In the genomic region with DNA sequence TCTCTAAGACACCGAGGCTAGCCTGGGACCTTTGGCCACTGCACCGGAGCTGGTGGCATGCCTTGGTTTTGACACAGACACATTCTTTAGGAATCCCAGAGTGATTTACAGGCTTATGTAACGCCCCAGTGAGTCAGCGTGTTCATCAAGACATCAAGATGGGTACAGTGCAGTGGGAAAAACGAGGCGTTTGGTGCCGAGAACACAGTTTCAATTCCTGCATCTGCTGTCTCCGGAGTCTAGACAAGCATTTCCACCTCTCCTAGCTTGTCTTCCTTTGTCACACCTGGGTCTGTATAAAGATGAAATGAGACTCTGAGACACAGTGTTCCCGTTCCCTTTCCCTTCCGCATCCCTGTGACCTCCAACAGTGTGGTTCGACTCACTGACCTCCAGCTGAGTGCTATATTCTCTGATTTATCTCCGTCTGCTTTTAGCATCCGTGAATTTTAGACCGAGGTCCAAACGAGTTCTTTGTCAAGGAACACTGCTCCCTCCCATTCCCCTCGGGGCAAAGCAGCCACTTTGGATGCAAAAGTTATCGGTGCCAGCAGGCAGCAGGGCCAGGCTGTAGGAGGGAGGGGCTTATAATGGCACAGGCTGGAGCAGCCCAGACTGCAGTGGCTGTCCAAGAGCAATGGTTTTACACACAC, we compare ENCODE assay signal across 8 mouse cellular contexts. TPM values are rescaled to one million over a fixed set of nuclear protein-coding genes. Genes with fewer than 3 reads are reported as not detected.
A peak's percentile ranks its signal among the peaks of the same experiment; 100 is the strongest.
DNase-seq lines count a peak whose midpoint lies in the region; ATAC-seq lines count a peak whose summit lies in the region.

No protein-coding gene starts in this region.

- peak overlapping the region; percentile 47 for H3K4me2 ChIP-seq in heart, embryonic 11.5 days
- peak overlapping the region; percentile 46 for H3K4me2 ChIP-seq in neural tube, embryonic 13.5 days
- H3K4me2 ChIP-seq in liver, embryonic 11.5 days = no peak overlapping the region

- no peak overlapping the region for H3K4me3 ChIP-seq in heart, embryonic 11.5 days (ENCODE audit: low read depth, low read length)
- H3K4me3 ChIP-seq in neural tube, embryonic 13.5 days = peak overlapping the region; percentile 14
- H3K4me3 ChIP-seq in liver, embryonic 11.5 days (ENCODE audit: low read depth, low read length) = no peak overlapping the region

- no peaks in the 10 kb centered on the region for H3K4me1 ChIP-seq in heart, embryonic 11.5 days (ENCODE audit: control insufficient read depth, insufficient read depth, low read length)
- H3K4me1 ChIP-seq in neural tube, embryonic 13.5 days (replicated peaks) = peaks cover 18% of the 10 kb centered on the region
- H3K4me1 ChIP-seq in liver, embryonic 11.5 days (replicated peaks; ENCODE audit: control insufficient read depth, insufficient read depth, low read length) = no peaks in the 10 kb centered on the region

- peak overlapping the region; percentile 52; the same call in 1 of the 2 replicates for H3K9ac ChIP-seq in heart, embryonic 11.5 days (ENCODE audit: low read depth, low read length)
- H3K9ac ChIP-seq in neural tube, embryonic 13.5 days = peak overlapping the region; percentile 55
- H3K9ac ChIP-seq in liver, embryonic 11.5 days (ENCODE audit: low read depth, low read length) = no peak overlapping the region

- DNase-seq in heart, adult 9 months (ENCODE audit: low spot score in 2 of 2) = no peak
- peak; percentile 93 for DNase-seq in brain, adult 2 months (ENCODE audit: low read depth, low spot score)
- peak; percentile 70 to 78 for DNase-seq in frontal cortex, postnatal 36 days (ENCODE audit: low spot score in 2 of 2)
- DNase-seq in layer of hippocampus, adult 8-10 months (ENCODE audit: low spot score in 2 of 2) = peak; percentile 63 to 72
- no peak for DNase-seq in liver, embryonic 11.5 days (ENCODE audit: low spot score)
- no peak for DNase-seq in embryo, embryonic 9.5 days (ENCODE audit: extremely low spot score)

- ATAC-seq in heart, embryonic 11.5 days (replicated peaks; ENCODE audit: insufficient number of reproducible peaks, low FRiP score, low TSS enrichment) = no peak
- ATAC-seq in neural tube, embryonic 13.5 days (ENCODE audit: low read depth) = peak; percentile 90
- ATAC-seq in liver, embryonic 11.5 days (replicated peaks; ENCODE audit: low FRiP score) = no peak

- no peaks in the 10 kb centered on the region for H3K27me3 ChIP-seq in heart, embryonic 11.5 days (ENCODE audit: control insufficient read depth, insufficient read depth, low read length)
- H3K27me3 ChIP-seq in neural tube, embryonic 13.5 days = no peaks in the 10 kb centered on the region
- no peaks in the 10 kb centered on the region for H3K27me3 ChIP-seq in liver, embryonic 11.5 days (replicated peaks; ENCODE audit: control insufficient read depth, insufficient read depth, low read length)

- 55% methylated on average over 17 of the region's 17 CpGs for WGBS in heart, embryonic 11.5 days (ENCODE audit: insufficient replicate concordance)
- 27% methylated on average over 17 of the region's 17 CpGs for WGBS in neural tube, embryonic 13.5 days
- 67% methylated on average over 17 of the region's 17 CpGs for WGBS in liver, embryonic 11.5 days

- H3K36me3 ChIP-seq in heart, embryonic 11.5 days (ENCODE audit: control insufficient read depth, insufficient read depth, low read length) = no peaks in the 10 kb centered on the region
- no peaks in the 10 kb centered on the region for H3K36me3 ChIP-seq in neural tube, embryonic 13.5 days
- H3K36me3 ChIP-seq in liver, embryonic 11.5 days (ENCODE audit: control insufficient read depth, insufficient read depth, low read length) = no peaks in the 10 kb centered on the region

- no peaks in the 10 kb centered on the region for H3K9me3 ChIP-seq in heart, embryonic 11.5 days (replicated peaks; ENCODE audit: control insufficient read depth, low read length)
- H3K9me3 ChIP-seq in neural tube, embryonic 13.5 days = no peaks in the 10 kb centered on the region
- H3K9me3 ChIP-seq in liver, embryonic 11.5 days (ENCODE audit: control insufficient read depth, low read length) = no peaks in the 10 kb centered on the region

- H3K27ac ChIP-seq in heart, embryonic 11.5 days (ENCODE audit: low read depth, low read length) = no peak overlapping the region
- H3K27ac ChIP-seq in neural tube, embryonic 13.5 days (replicated peaks) = peak overlapping the region; percentile 59
- H3K27ac ChIP-seq in liver, embryonic 11.5 days (ENCODE audit: low read depth, low read length) = no peak overlapping the region

RNA-seq across cellular contexts. Expression of a gene that starts 21.9 kb away (rescaled TPM):
- 84.7 and 88.8 TPM in 2 replicates for polyA plus RNA-seq in heart, embryonic 11.5 days (2014; fragmentation: Nextera tagmentation; extraction: Ambion mirVana)
- 10 to 100 TPM; 66.8 to 77.5 (median 69.6) TPM for total RNA-seq in layer of hippocampus, adult 8-10 months (2022)
- polyA plus RNA-seq in neural tube, embryonic 13.5 days (2015; fragmentation: Nextera tagmentation; extraction: Ambion mirVana) = 68.9 and 85.0 TPM in 2 replicates
- 67.6 and 72.2 TPM in 2 replicates for polyA plus RNA-seq in liver, embryonic 11.5 days (2014; fragmentation: Nextera tagmentation; extraction: Ambion mirVana)

Comparison
In these comparisons a context has a peak if more than half of its experiments do, and no peak if none do; other contexts are left out.
1. DNase-seq: peak in brain, adult 2 months (single experiment), frontal cortex, postnatal 36 days (2 of 2) and layer of hippocampus, adult 8-10 months (2 of 2); none in heart, adult 9 months (0 of 2), liver, embryonic 11.5 days (single experiment) and embryo, embryonic 9.5 days (single experiment).